Mouse (Mus musculus) embryonic facial prominence, embryonic 11.5 days (tissue): Measurements from ENCODE around the gene Stim1. TPM values are rescaled to one million over a fixed set of nuclear protein-coding genes. Genes with fewer than 3 reads are reported as not detected.
A peak's percentile ranks its signal among the peaks of the same experiment; 100 is the strongest.

Source experiments
- ATAC-seq: fragments of 200-750 bp; cut with Nextera tagmentation; replicated peaks from 2 replicates; pipeline ENCODE4 v1.8.0; 2017; ENCODE audit warnings: low read depth; ENCODE audit not compliant: insufficient number of reproducible peaks, low FRiP score, low TSS enrichment
- DNase-seq: peaks from one replicate; pipeline ENCODE4 v3.0.0-alpha.2; 2015; ENCODE audit warnings: low spot score
- H3K27ac ChIP-seq: fragments of 300-500 bp; sonication (generic); replicated peaks from 2 replicates; pipeline ENCODE4 v1.5.1; 2014; ENCODE audit warnings: mild to moderate bottlenecking, low read depth, low read length, control low read depth
- H3K27me3 ChIP-seq: fragments of 300-500 bp; sonication (generic); 2 replicates; pipeline ENCODE4 v1.6.1; 2014; ENCODE audit warnings: mild to moderate bottlenecking, low read length, moderate library complexity, mixed read lengths; ENCODE audit not compliant: control insufficient read depth, insufficient read depth
- H3K36me3 ChIP-seq: fragments of 300-500 bp; sonication (generic); replicated peaks from 2 replicates; pipeline ENCODE4 v1.6.1; 2014; ENCODE audit warnings: low read depth, mild to moderate bottlenecking, low read length, moderate library complexity, mixed read lengths; ENCODE audit not compliant: control insufficient read depth, insufficient read depth
- H3K4me1 ChIP-seq: fragments of 300-500 bp; sonication (generic); 2 replicates; pipeline ENCODE4 v1.6.1; 2014; ENCODE audit warnings: low read length, mixed read lengths; ENCODE audit not compliant: control insufficient read depth, insufficient read depth
- H3K4me2 ChIP-seq: fragments of 300-500 bp; sonication (generic); 2 replicates; pipeline ENCODE4 v1.6.1; 2014; ENCODE audit warnings: low read depth, mild to moderate bottlenecking, control low read depth, low read length, moderate library complexity
- H3K4me3 ChIP-seq: fragments of 300-500 bp; sonication (generic); 2 replicates; pipeline ENCODE4 v1.5.1; 2014; ENCODE audit warnings: low read depth, low read length, control low read depth
- H3K9ac ChIP-seq: fragments of 300-500 bp; sonication (generic); replicated peaks from 2 replicates; pipeline ENCODE4 v1.6.1; 2014; ENCODE audit warnings: mild to moderate bottlenecking, control low read depth, low read length
- H3K9me3 ChIP-seq: fragments of 300-500 bp; sonication (generic); replicated peaks from 2 replicates; pipeline ENCODE4 v1.6.1; 2016; ENCODE audit warnings: mild to moderate bottlenecking, low read length, inconsistent platforms, mixed read lengths; ENCODE audit not compliant: control insufficient read depth
- WGBS: fragments of 180-500 bp; shearing (Covaris S2); extraction: QIAGEN DNeasy Blood & Tissue Kit; methylation state at CpG from one replicate; pipeline ENCODE4 v1.1.7; 2014; 5-methylcytosine and 5-hydroxymethylcytosine counted together
- polyA plus RNA-seq: library from polyadenylated mRNA; unstranded; fragments of >200 nt; fragmentation: Nextera tagmentation; extraction: Ambion mirVana; gene quantifications from 2 replicates; pipeline ENCODE4 v1.2.1, GENCODE M21; 2014

The Stim1 gene
- polyA plus RNA-seq, 1 experiment from 2014 or later, result 10.6 TPM

DNA sequence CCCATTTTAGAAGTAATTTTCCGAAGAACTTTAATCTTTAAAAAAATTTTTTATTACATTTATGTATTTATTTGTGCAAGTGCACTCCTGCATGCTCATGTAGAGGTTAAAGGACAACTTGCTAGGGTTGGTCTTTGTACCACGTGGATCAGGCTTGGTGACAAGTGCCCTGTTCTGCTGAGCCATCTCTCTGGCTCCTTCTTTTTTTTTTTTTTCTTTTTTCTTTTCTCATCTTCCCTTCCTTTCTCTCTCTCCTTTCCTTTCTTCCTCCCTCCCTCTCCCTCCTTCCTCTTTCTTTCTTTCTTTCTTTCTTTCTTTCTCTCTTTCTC lies 45.9 kb downstream of the Stim1 start:
- WGBS, result 73% methylated on average over 2 of the region's 2 CpGs
- Histone ChIP-seq H3K36me3 (no peaks in the 10 kb centered on the region), H3K9ac (no peak overlapping the region), H3K27ac (no peak overlapping the region), H3K27me3 (no peaks in the 10 kb centered on the region), H3K4me2 (no peak overlapping the region), H3K4me3 (no peak overlapping the region), H3K9me3 (no peaks in the 10 kb centered on the region), H3K4me1 (no peaks in the 10 kb centered on the region)
- ATAC-seq (no peak), DNase-seq (no peak)

- H3K4me2 ChIP-seq, result no peak overlapping the region
- WGBS, result 48% methylated on average over 1 of the region's 1 CpGs
- H3K9ac ChIP-seq, result no peak overlapping the region
- DNase-seq, result peak; percentile 22
- H3K4me1 ChIP-seq, result no peaks in the 10 kb centered on the region
- no peak overlapping the region for H3K4me3 ChIP-seq
- no peak for ATAC-seq
- H3K9me3 ChIP-seq, result no peaks in the 10 kb centered on the region
- no peak overlapping the region for H3K27ac ChIP-seq
- no peaks in the 10 kb centered on the region for H3K27me3 ChIP-seq
- H3K36me3 ChIP-seq, result no peaks in the 10 kb centered on the region
Observed at GRCm38 (mm10) chr7:102314107-102314506, 46.5 kb downstream of the Stim1 start.

GRCm38 (mm10) chr7:102314908-102315307 lies 47.3 kb downstream of the Stim1 start:
- H3K27ac ChIP-seq, result no peak overlapping the region
- H3K9ac ChIP-seq, result no peak overlapping the region
- H3K4me3 ChIP-seq, result no peak overlapping the region
- no peaks in the 10 kb centered on the region for H3K9me3 ChIP-seq
- no peaks in the 10 kb centered on the region for H3K36me3 ChIP-seq
- H3K4me2 ChIP-seq, result no peak overlapping the region
- H3K27me3 ChIP-seq, result no peaks in the 10 kb centered on the region
- no peak for DNase-seq
- ATAC-seq, result no peak
- no peaks in the 10 kb centered on the region for H3K4me1 ChIP-seq

- no peak overlapping the region for H3K27ac ChIP-seq
- no peaks in the 10 kb centered on the region for H3K27me3 ChIP-seq
- no peaks in the 10 kb centered on the region for H3K9me3 ChIP-seq
- ATAC-seq, result no peak
- H3K4me1 ChIP-seq, result no peaks in the 10 kb centered on the region
- 63% methylated on average over 7 of the region's 7 CpGs for WGBS
- no peak overlapping the region for H3K4me3 ChIP-seq
- DNase-seq, result no peak
- H3K4me2 ChIP-seq, result no peak overlapping the region
- H3K36me3 ChIP-seq, result no peaks in the 10 kb centered on the region
- H3K9ac ChIP-seq, result no peak overlapping the region
Observed at GRCm38 (mm10) chr7:102315435-102315834, 47.8 kb downstream of the Stim1 start.

- WGBS, result 83% methylated on average over 3 of the region's 3 CpGs
- no peaks in the 10 kb centered on the region for H3K9me3 ChIP-seq
- H3K36me3 ChIP-seq, result no peaks in the 10 kb centered on the region
- H3K9ac ChIP-seq, result no peak overlapping the region
- no peaks in the 10 kb centered on the region for H3K4me1 ChIP-seq
- no peak overlapping the region for H3K27ac ChIP-seq
- no peak overlapping the region for H3K4me3 ChIP-seq
- DNase-seq (no peak), ATAC-seq (no peak)
- H3K4me2 ChIP-seq, result no peak overlapping the region
- H3K27me3 ChIP-seq, result no peaks in the 10 kb centered on the region
Observed at GRCm38 (mm10) chr7:102317583-102318168, 50.1 kb downstream of the Stim1 start.

DNA sequence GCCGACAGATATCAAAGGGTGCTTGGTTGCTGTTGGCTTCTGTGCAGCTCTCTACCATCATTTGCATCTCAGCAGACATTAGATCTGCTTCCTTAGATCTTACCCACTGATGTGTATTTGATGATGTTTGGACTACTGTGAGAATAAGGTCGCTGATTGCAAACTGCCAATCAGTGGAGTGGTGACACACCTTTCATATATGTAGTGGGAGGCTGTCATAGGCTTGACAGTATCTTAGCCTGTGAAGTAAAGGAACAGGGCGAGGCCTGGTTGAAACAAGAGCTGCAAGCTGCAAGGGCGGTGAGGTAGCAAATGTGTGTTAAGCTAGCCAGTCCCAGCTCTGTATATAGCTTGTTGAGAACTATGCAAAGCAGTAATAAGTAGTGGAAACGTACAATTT lies 54.5 kb downstream of the Stim1 start:
- no peaks in the 10 kb centered on the region for H3K27me3 ChIP-seq
- H3K4me1 ChIP-seq, result no peaks in the 10 kb centered on the region
- H3K9ac ChIP-seq, result no peak overlapping the region
- WGBS, result 80% methylated on average over 5 of the region's 5 CpGs
- H3K27ac ChIP-seq, result no peak overlapping the region
- no peak overlapping the region for H3K4me2 ChIP-seq
- H3K4me3 ChIP-seq, result no peak overlapping the region
- H3K9me3 ChIP-seq, result no peaks in the 10 kb centered on the region
- DNase-seq (no peak), ATAC-seq (no peak)
- H3K36me3 ChIP-seq, result no peaks in the 10 kb centered on the region

- H3K27ac ChIP-seq, result no peak overlapping the region
- ATAC-seq (no peak), DNase-seq (no peak)
- H3K9ac ChIP-seq, result no peak overlapping the region
- no peaks in the 10 kb centered on the region for H3K9me3 ChIP-seq
- no peak overlapping the region for H3K4me3 ChIP-seq
- H3K4me1 ChIP-seq, result no peaks in the 10 kb centered on the region
- H3K27me3 ChIP-seq, result no peaks in the 10 kb centered on the region
- H3K36me3 ChIP-seq, result no peaks in the 10 kb centered on the region
- no peak overlapping the region for H3K4me2 ChIP-seq
Observed at GRCm38 (mm10) chr7:102326323-102326722, 58.7 kb downstream of the Stim1 start.

DNA sequence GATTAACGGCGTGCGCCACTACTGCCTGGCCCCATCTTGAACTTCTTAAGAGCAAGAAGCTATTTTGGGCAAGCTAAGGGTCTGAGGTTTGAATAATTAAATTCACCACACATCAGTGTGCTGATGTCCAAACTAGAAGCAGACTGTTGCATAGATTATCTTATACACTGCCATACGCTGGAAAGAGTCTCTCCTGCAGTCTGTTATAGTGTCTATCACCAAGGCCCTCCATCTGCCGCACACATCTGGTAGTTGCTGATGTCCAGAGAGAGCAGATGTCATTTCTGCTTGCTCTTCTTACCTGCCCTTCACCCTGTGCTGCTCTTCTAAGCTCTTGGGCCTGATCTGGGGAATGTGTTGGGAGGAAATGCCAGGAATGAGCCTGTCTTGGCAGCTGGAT lies 62.7 kb downstream of the Stim1 start:
- Histone ChIP-seq H3K4me2 (no peak overlapping the region), H3K27ac (no peak overlapping the region), H3K27me3 (no peaks in the 10 kb centered on the region), H3K4me3 (no peak overlapping the region), H3K9me3 (no peaks in the 10 kb centered on the region), H3K36me3 (no peaks in the 10 kb centered on the region), H3K4me1 (no peaks in the 10 kb centered on the region), H3K9ac (no peak overlapping the region)
- ATAC-seq (no peak), DNase-seq (no peak)
- 84% methylated on average over 5 of the region's 5 CpGs for WGBS
